Mouse (Mus musculus): Measurements from ENCODE around the gene Tmem214. TPM values are rescaled to one million over a fixed set of nuclear protein-coding genes. Genes with fewer than 3 reads are reported as not detected.

The Tmem214 gene
- total RNA-seq (2014; rRNA removed) (51.2 and 61.4 TPM in 2 replicates), polyA plus RNA-seq (2015; fragmentation: Nextera tagmentation; extraction: Ambion mirVana) (41.7 and 49.2 TPM in 2 replicates)

DNA sequence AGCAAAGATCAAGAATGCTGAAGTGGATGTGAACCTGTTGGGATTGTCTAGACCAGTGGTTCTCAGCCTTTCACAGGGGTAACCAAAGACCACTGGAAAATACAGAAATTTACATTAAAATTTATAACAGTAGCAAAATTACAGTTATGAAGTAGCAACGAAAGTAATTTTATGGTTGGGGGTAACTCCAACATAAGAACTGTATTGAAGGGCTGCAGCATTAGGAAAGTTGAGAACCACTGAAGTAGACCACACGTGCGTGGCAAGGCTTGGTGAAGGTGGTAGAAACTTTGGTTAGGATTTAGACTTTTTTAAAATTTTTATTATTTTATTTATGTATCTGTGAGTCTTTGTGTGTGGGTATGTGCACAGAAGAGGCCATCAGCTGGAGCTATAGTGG, at the start of gene Tmem214:
TSS of gene Tmem214 (plus strand) at position 301 of the 400 bp plus-strand sequence.
- no peak for ATAC-seq
- no peak within 1 kb of the TSS for H3K4me3 ChIP-seq (ENCODE audit: low read depth, low read length)
- TF ChIP-seq CTCF (IDR thresholded peaks at IDR 0.05; ENCODE audit: low read depth), result no peak
- DNase-seq, result no peak
- H3K9ac ChIP-seq, result no peak within 1 kb of the TSS
- H3K4me2 ChIP-seq (ENCODE audit: low read depth), result 0 out of 2 replicates have a peak within 1 kb of the TSS, but pooled peaks have one; percentile 83
- H3K36me3 ChIP-seq (ENCODE audit: insufficient read depth), result peaks cover 56% of the 10 kb centered on the region
- no peak within 1 kb of the TSS for H3K27ac ChIP-seq (ENCODE audit: low read depth, low read length)
- no peaks in the 10 kb centered on the region for H3K27me3 ChIP-seq (ENCODE audit: insufficient read depth, low read length)
- H3K4me1 ChIP-seq (ENCODE audit: insufficient read depth), result peaks cover 12% of the 10 kb centered on the region
- 94% methylated on average over 3 of the region's 3 CpGs for WGBS
- H3K9me3 ChIP-seq (ENCODE audit: low read length), result no peaks in the 10 kb centered on the region

GRCm38 (mm10) chr5:30818758-30819309, 49.0 kb upstream of the Tmem214 start:
- no peak overlapping the region for H3K4me2 ChIP-seq (ENCODE audit: low read depth)
- H3K27me3 ChIP-seq (ENCODE audit: insufficient read depth, low read length), result no peaks in the 10 kb centered on the region
- no peak overlapping the region for H3K4me3 ChIP-seq (ENCODE audit: low read depth, low read length)
- peaks cover 22% of the 10 kb centered on the region for H3K4me1 ChIP-seq (ENCODE audit: insufficient read depth)
- H3K9me3 ChIP-seq (ENCODE audit: low read length), result no peaks in the 10 kb centered on the region
- DNase-seq, result no peak
- 79% methylated on average over 8 of the region's 8 CpGs for WGBS
- no peak for ATAC-seq
- H3K36me3 ChIP-seq (ENCODE audit: insufficient read depth), result no peaks in the 10 kb centered on the region
- H3K9ac ChIP-seq, result no peak overlapping the region
- no peak overlapping the region for H3K27ac ChIP-seq (ENCODE audit: low read depth, low read length)
- no peak for TF ChIP-seq CTCF (IDR thresholded peaks at IDR 0.05; ENCODE audit: low read depth)

DNA sequence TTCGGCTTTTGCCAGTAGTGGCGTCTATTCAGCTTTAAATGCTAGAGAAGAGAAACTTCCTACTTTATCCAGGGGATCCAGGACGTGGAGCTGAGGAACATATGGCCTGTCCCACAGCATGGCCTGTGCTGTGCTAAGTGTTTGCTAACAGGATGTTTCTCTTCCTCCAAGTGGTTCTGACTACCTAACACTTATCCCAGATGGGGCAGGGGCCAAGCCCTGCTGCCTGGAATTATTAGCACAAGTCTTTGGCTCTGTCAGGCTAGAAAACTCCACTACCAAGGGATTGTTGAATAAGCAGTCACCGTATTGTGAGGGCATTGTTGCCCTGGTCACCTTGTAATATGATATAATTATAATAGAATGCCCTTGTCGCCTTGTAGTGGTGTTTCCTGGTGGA, 45.1 kb upstream of the Tmem214 start:
- no peak overlapping the region for H3K4me3 ChIP-seq (ENCODE audit: low read depth, low read length)
- no peaks in the 10 kb centered on the region for H3K4me1 ChIP-seq (ENCODE audit: insufficient read depth)
- no peaks in the 10 kb centered on the region for H3K36me3 ChIP-seq (ENCODE audit: insufficient read depth)
- H3K27me3 ChIP-seq (ENCODE audit: insufficient read depth, low read length), result no peaks in the 10 kb centered on the region
- no peak overlapping the region for H3K9ac ChIP-seq
- H3K27ac ChIP-seq (ENCODE audit: low read depth, low read length), result no peak overlapping the region
- no peak for TF ChIP-seq CTCF (IDR thresholded peaks at IDR 0.05; ENCODE audit: low read depth)
- no peaks in the 10 kb centered on the region for H3K9me3 ChIP-seq (ENCODE audit: low read length)
- no peak for DNase-seq
- no peak overlapping the region for H3K4me2 ChIP-seq (ENCODE audit: low read depth)
- WGBS, result 78% methylated on average over 5 of the region's 5 CpGs
- ATAC-seq, result no peak

- no peaks in the 10 kb centered on the region for H3K9me3 ChIP-seq (ENCODE audit: low read length)
- no peak overlapping the region for H3K4me2 ChIP-seq (ENCODE audit: low read depth)
- no peak overlapping the region for H3K27ac ChIP-seq (ENCODE audit: low read depth, low read length)
- no peaks in the 10 kb centered on the region for H3K27me3 ChIP-seq (ENCODE audit: insufficient read depth, low read length)
- H3K9ac ChIP-seq, result no peak overlapping the region
- no peak overlapping the region for H3K4me3 ChIP-seq (ENCODE audit: low read depth, low read length)
- TF ChIP-seq CTCF (IDR thresholded peaks at IDR 0.05; ENCODE audit: low read depth), result no peak
- H3K4me1 ChIP-seq (ENCODE audit: insufficient read depth), result no peaks in the 10 kb centered on the region
- H3K36me3 ChIP-seq (ENCODE audit: insufficient read depth), result no peaks in the 10 kb centered on the region
- WGBS, result 74% methylated on average over 3 of the region's 3 CpGs
- no peak for DNase-seq
- ATAC-seq, result no peak
Measured at GRCm38 (mm10) chr5:30823091-30823490, 44.7 kb upstream of the Tmem214 start.

DNA sequence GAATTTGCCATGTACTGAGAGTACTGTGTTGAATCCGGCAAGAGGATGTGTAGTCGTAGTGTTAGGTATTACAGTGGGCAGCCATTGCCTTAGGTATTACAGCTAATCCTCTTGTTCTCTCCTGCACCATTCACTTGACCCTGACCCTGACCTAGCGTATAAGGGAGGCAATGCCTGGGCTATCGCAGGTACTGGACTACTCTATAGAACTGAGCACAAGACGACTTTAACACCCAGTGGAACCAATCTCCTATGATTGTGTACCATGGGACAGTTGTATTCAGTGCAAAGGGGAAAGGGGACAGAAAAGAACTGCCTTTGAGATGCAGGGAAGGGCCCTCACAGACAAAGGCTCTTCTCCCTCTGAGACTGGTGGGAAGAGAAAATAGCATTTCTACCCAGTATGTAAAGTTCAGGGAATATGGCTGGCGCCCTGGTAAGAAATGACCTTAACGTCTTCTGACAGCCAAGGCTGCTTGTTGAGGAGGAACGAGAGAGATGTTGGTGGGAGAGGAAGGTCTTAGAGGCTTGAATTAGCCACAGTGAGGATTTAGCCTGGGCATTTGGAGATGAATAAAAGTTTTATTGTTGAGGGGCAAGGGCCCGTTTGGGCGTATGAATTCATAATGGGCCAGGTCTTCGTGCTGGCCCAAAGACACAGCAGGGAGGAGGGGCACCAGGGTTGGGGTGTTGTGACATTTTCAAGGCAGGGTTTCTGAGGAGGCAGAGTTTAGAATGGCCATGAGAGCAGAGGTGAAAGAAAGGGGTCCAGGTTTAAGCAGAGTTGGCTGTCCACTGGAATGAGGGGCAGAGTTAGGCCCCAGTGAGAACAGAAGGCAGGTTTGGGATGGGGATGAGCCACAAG, 43.5 kb upstream of the Tmem214 start:
- 49% methylated on average over 11 of the region's 11 CpGs for WGBS
- H3K4me3 ChIP-seq (ENCODE audit: low read depth, low read length), result no peak overlapping the region
- TF ChIP-seq CTCF (IDR thresholded peaks at IDR 0.05; ENCODE audit: low read depth), result no peak
- no peak for ATAC-seq
- no peak for DNase-seq
- no peaks in the 10 kb centered on the region for H3K4me1 ChIP-seq (ENCODE audit: insufficient read depth)
- H3K36me3 ChIP-seq (ENCODE audit: insufficient read depth), result no peaks in the 10 kb centered on the region
- H3K27me3 ChIP-seq (ENCODE audit: insufficient read depth, low read length), result no peaks in the 10 kb centered on the region
- H3K9me3 ChIP-seq (ENCODE audit: low read length), result no peaks in the 10 kb centered on the region
- no peak overlapping the region for H3K9ac ChIP-seq
- no peak overlapping the region for H3K4me2 ChIP-seq (ENCODE audit: low read depth)
- no peak overlapping the region for H3K27ac ChIP-seq (ENCODE audit: low read depth, low read length)

- DNase-seq (no peak), ATAC-seq (no peak; the same call in 1 of the 2 replicates)
- TF ChIP-seq CTCF (IDR thresholded peaks at IDR 0.05; ENCODE audit: low read depth), result no peak
- 58% methylated on average over 10 of the region's 10 CpGs for WGBS
- Histone ChIP-seq H3K27ac (ENCODE audit: low read depth, low read length) (no peak overlapping the region), H3K4me3 (ENCODE audit: low read depth, low read length) (no peak overlapping the region), H3K4me2 (ENCODE audit: low read depth) (no peak overlapping the region), H3K9ac (no peak overlapping the region), H3K4me1 (ENCODE audit: insufficient read depth) (no peaks in the 10 kb centered on the region), H3K27me3 (ENCODE audit: insufficient read depth, low read length) (no peaks in the 10 kb centered on the region), H3K9me3 (ENCODE audit: low read length) (no peaks in the 10 kb centered on the region), H3K36me3 (ENCODE audit: insufficient read depth) (no peaks in the 10 kb centered on the region)
Measured at GRCm38 (mm10) chr5:30825166-30825565, 42.6 kb upstream of the Tmem214 start.

- no peak overlapping the region for H3K4me3 ChIP-seq (ENCODE audit: low read depth, low read length)
- no peak overlapping the region for H3K4me2 ChIP-seq (ENCODE audit: low read depth)
- TF ChIP-seq CTCF (IDR thresholded peaks at IDR 0.05; ENCODE audit: low read depth), result no peak
- 61% methylated on average over 6 of the region's 6 CpGs for WGBS
- no peaks in the 10 kb centered on the region for H3K36me3 ChIP-seq (ENCODE audit: insufficient read depth)
- no peaks in the 10 kb centered on the region for H3K9me3 ChIP-seq (ENCODE audit: low read length)
- H3K4me1 ChIP-seq (ENCODE audit: insufficient read depth), result no peaks in the 10 kb centered on the region
- H3K27me3 ChIP-seq (ENCODE audit: insufficient read depth, low read length), result no peaks in the 10 kb centered on the region
- no peak for DNase-seq
- no peak for ATAC-seq
- H3K27ac ChIP-seq (ENCODE audit: low read depth, low read length), result no peak overlapping the region
- H3K9ac ChIP-seq, result no peak overlapping the region
Measured at GRCm38 (mm10) chr5:30825821-30826220, 42.0 kb upstream of the Tmem214 start.

Measured in forebrain, postnatal 0 days (tissue).